Mouse (Mus musculus) liver, postnatal 0 days (tissue): Measurements from ENCODE around the gene Sufu. TPM values are rescaled to one million over a fixed set of nuclear protein-coding genes. Genes with fewer than 3 reads are reported as not detected.

ENCODE experiments used
- ATAC-seq: fragments of 200-750 bp; cut with Nextera tagmentation; 2 replicates; pipeline ENCODE4 v1.8.0; 2017; ENCODE audit warnings: mild to moderate bottlenecking, moderate library complexity
- DNase-seq: peaks from one replicate; pipeline ENCODE4 v3.0.0-alpha.2; 2016
- H3K27ac ChIP-seq: fragments of 300-500 bp; sonication (generic); 2 replicates; pipeline ENCODE4 v1.5.1; 2014; ENCODE audit warnings: antibody characterized with exemption, moderate library complexity, mild to moderate bottlenecking, low read depth
- H3K27me3 ChIP-seq: fragments of 300-500 bp; sonication (generic); 2 replicates; pipeline ENCODE4 v1.6.1; 2014; ENCODE audit warnings: low read length, control low read depth, mixed read lengths; ENCODE audit not compliant: insufficient read depth
- H3K36me3 ChIP-seq: fragments of 300-500 bp; sonication (generic); replicated peaks from 2 replicates; pipeline ENCODE4 v1.6.1; 2014; ENCODE audit warnings: mild to moderate bottlenecking, control low read depth, low read length, moderate library complexity, mixed read lengths; ENCODE audit not compliant: insufficient read depth
- H3K4me1 ChIP-seq: fragments of 300-500 bp; sonication (generic); 2 replicates; pipeline ENCODE4 v1.6.1; 2014; ENCODE audit warnings: antibody characterized with exemption, mild to moderate bottlenecking, control low read depth; ENCODE audit not compliant: insufficient read depth
- H3K4me2 ChIP-seq: fragments of 300-500 bp; sonication (generic); 2 replicates; pipeline ENCODE4 v1.6.1; 2014; ENCODE audit warnings: low read depth, mild to moderate bottlenecking, low read length, moderate library complexity, mixed read lengths
- H3K4me3 ChIP-seq: fragments of 300-500 bp; sonication (generic); 2 replicates; pipeline ENCODE4 v1.5.1; 2014; ENCODE audit warnings: low read depth, low read length
- H3K9ac ChIP-seq: fragments of 300-500 bp; sonication (generic); replicated peaks from 2 replicates; pipeline ENCODE4 v1.6.1; 2014; ENCODE audit warnings: mild to moderate bottlenecking, moderate library complexity
- H3K9me3 ChIP-seq: fragments of 300-500 bp; sonication (generic); 2 replicates; pipeline ENCODE4 v1.6.1; 2016; ENCODE audit warnings: mild to moderate bottlenecking, control low read depth, low read length, mixed read lengths
- CTCF ChIP-seq: sonication (generic); IDR thresholded peaks from 2 replicates; pipeline ENCODE4 v1.5.1; 2016; ENCODE audit warnings: antibody characterized with exemption, low read depth
- EP300 ChIP-seq: IDR thresholded peaks from 2 replicates; pipeline ENCODE4 v1.6.1; 2016; ENCODE audit warnings: antibody characterized with exemption, low read depth, mild to moderate bottlenecking
- WGBS: fragments of 180-500 bp; shearing (Covaris S2); extraction: QIAGEN DNeasy Blood & Tissue Kit; methylation state at CpG from one replicate; pipeline ENCODE4 v1.1.7; 2014; ENCODE audit not compliant: insufficient replicate concordance; 5-methylcytosine and 5-hydroxymethylcytosine counted together
- polyA plus RNA-seq: library from polyadenylated mRNA; unstranded; fragments of >200 nt; fragmentation: Nextera tagmentation; extraction: Ambion mirVana; gene quantifications from 2 replicates; pipeline ENCODE4 v1.2.1, GENCODE M21; 2015

Sufu gene
- polyA plus RNA-seq, 1 experiment from 2014 or later = 3.8 TPM

GRCm38 (mm10) chr19:46350168-46350932 lies 46.3 kb upstream of the Sufu start, which contains the start of gene 2310034G01Rik:
Gene 2310034G01Rik, minus strand, starts transcription at chr19:46350302.
- H3K36me3 ChIP-seq = no peaks in the 10 kb centered on the region
- H3K4me1 ChIP-seq = peaks cover 18% of the 10 kb centered on the region
- H3K9ac ChIP-seq = peak within 1 kb of the TSS; percentile 68
- H3K4me3 ChIP-seq = peak within 1 kb of the TSS; percentile 58
- ATAC-seq = no peak
- TF ChIP-seq EP300 (no peak), CTCF (no peak)
- H3K9me3 ChIP-seq = no peaks in the 10 kb centered on the region
- H3K27ac ChIP-seq = peak within 1 kb of the TSS; percentile 49
- H3K4me2 ChIP-seq = peak within 1 kb of the TSS; percentile 97
- DNase-seq = no peak
- no peaks in the 10 kb centered on the region for H3K27me3 ChIP-seq
- WGBS = 60% methylated on average over 10 of the region's 10 CpGs

- Histone ChIP-seq H3K4me3 (peak overlapping the region; percentile 66), H3K36me3 (no peaks in the 10 kb centered on the region), H3K4me1 (peaks cover 21% of the 10 kb centered on the region), H3K4me2 (peak overlapping the region; percentile 97), H3K27me3 (no peaks in the 10 kb centered on the region), H3K27ac (peak overlapping the region; percentile 24), H3K9me3 (no peaks in the 10 kb centered on the region), H3K9ac (peak overlapping the region; percentile 66)
- peak; percentile 88 for DNase-seq
- WGBS = under 1% methylated on average over 29 of the region's 29 CpGs
- TF ChIP-seq EP300 = no peak
- TF ChIP-seq CTCF = no peak
- ATAC-seq = peak; percentile 95
Observed at GRCm38 (mm10) chr19:46356701-46357138, 40.0 kb upstream of the Sufu start.

- no peak for DNase-seq
- 0 out of 2 replicates have a peak, but pooled peaks have one; percentile 27 for ATAC-seq
- H3K27ac ChIP-seq = peak overlapping the region; percentile 26; the same call in 1 of the 2 replicates
- TF ChIP-seq EP300 (no peak), CTCF (no peak)
- H3K9me3 ChIP-seq = no peaks in the 10 kb centered on the region
- no peaks in the 10 kb centered on the region for H3K36me3 ChIP-seq
- peak overlapping the region; percentile 66 for H3K9ac ChIP-seq
- H3K27me3 ChIP-seq = no peaks in the 10 kb centered on the region
- H3K4me2 ChIP-seq = peak overlapping the region; percentile 97
- WGBS = 7% methylated on average over 25 of the region's 25 CpGs
- peaks cover 21% of the 10 kb centered on the region for H3K4me1 ChIP-seq
- H3K4me3 ChIP-seq = peak overlapping the region; percentile 66
Observed at GRCm38 (mm10) chr19:46357344-46358280, 39.1 kb upstream of the Sufu start.

DNA sequence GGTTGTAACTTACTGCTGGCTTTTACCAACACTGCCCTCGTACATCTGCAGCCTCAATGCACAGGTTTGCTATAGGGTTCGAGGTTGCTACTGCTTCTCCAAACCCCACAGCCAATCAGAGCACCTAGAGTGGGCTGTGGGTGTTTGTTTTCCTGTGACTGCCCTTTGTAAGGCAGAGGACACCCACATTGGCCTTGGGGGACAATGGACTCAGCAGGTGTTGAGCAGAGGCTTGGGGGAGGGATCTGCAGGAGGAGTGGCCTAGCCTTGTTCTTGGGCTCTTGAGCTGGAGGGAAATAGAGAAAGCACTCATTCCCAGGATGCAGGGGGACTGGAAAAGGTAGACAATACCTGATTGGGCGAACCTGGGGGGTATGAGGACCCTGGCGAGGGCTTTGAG lies 38.3 kb upstream of the Sufu start:
- peak overlapping the region; percentile 97 for H3K4me2 ChIP-seq
- H3K4me3 ChIP-seq = no peak overlapping the region
- ATAC-seq (peak; percentile 26; the same call in 1 of the 2 replicates), DNase-seq (no peak)
- 0 out of 2 replicates have a peak overlapping the region, but pooled peaks have one; percentile 23 for H3K27ac ChIP-seq
- H3K9me3 ChIP-seq = no peaks in the 10 kb centered on the region
- 34% methylated on average over 4 of the region's 4 CpGs for WGBS
- no peak for TF ChIP-seq EP300
- TF ChIP-seq CTCF = no peak
- no peaks in the 10 kb centered on the region for H3K27me3 ChIP-seq
- no peaks in the 10 kb centered on the region for H3K36me3 ChIP-seq
- no peak overlapping the region for H3K9ac ChIP-seq
- peaks cover 22% of the 10 kb centered on the region for H3K4me1 ChIP-seq

DNA sequence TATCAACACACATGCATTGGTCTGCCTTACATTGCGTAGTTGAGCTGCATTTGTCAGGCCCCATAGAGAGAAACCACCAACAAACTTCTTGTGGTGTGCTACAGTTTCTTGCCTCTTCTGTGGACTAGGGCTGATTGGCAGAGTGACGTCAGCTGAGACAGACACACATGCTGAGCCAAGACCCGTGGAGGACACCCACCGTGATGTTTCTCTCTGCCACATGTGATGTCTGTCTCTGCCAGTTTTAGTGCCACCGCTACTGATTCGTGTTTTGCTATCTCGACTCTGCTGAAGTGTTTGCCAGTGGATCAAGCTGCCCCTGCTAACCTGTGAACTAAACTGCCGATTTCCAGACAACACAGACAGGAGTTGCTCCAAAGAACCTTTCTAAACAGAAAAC lies 34.6 kb upstream of the Sufu start:
- Histone ChIP-seq H3K36me3 (no peaks in the 10 kb centered on the region), H3K27ac (no peak overlapping the region), H3K4me1 (peaks cover 16% of the 10 kb centered on the region), H3K4me3 (no peak overlapping the region), H3K27me3 (no peaks in the 10 kb centered on the region), H3K9ac (no peak overlapping the region), H3K9me3 (no peaks in the 10 kb centered on the region), H3K4me2 (no peak overlapping the region)
- 80% methylated on average over 8 of the region's 8 CpGs for WGBS
- DNase-seq (no peak), ATAC-seq (no peak)
- no peak for TF ChIP-seq CTCF
- TF ChIP-seq EP300 = no peak
